Mouse (Mus musculus): ENCODE measurements around the gene Fam136a. TPM values are rescaled to one million over a fixed set of nuclear protein-coding genes. Genes with fewer than 3 reads are reported as not detected.

Fam136a gene
- 161 and 167 TPM in 2 replicates for polyA plus RNA-seq (2015; fragmentation: Nextera tagmentation; extraction: Ambion mirVana)

DNA sequence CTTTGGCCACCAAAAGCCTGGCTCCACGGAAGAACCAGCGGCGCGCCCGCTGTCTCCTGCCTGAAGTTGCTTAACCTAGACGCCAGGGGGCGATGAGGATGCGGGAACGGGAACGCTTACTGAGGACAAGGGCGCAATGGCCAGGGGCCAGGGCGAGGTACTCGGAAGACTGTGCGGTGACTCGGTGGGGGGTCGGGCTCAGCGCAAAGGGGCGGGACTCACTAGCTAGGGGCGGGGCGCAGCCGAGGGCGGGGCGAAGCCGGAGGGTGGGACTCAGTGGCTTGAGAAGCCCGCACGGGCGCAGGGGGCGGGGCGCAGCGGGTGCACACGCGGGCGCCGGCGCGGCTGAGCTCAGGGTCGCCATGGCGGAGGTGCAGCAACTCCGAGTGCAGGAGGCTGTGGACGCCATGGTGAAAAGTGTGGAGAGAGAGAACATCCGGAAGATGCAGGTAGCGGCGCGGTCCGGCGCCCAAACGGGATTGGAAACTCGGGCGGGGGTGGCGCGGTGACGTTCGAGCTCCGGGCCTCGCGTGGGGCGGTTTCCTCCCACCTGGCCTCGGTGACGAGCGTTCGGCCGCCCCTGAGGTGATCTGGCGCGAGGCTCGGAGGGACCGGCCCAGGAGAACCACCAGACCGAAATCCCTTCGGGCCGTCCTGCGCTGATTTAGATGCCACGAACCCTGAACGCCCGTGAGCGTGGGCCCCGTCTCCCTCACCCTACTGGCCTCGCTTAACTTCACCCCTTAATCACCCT is at the start of gene Fam136a:
Gene Fam136a (plus strand): TSS at position 276 of the 754 bp plus-strand sequence.
- Histone ChIP-seq H3K4me3 (replicated peaks) (peak within 1 kb of the TSS; percentile 70), H3K36me3 (0 out of 2 replicates have a peak, but pooled peaks cover 6% of the 10 kb centered on the region), H3K27ac (peak within 1 kb of the TSS; percentile 86), H3K27me3 (replicated peaks) (no peaks in the 10 kb centered on the region), H3K4me2 (replicated peaks) (peak within 1 kb of the TSS; percentile 85), H3K9me3 (no peaks in the 10 kb centered on the region), H3K4me1 (replicated peaks) (peaks cover 5% of the 10 kb centered on the region; the same call in 1 of the 2 replicates), H3K9ac (peak within 1 kb of the TSS; percentile 76)
- peak; percentile 95 for ATAC-seq
- under 1% methylated on average over 76 of the region's 76 CpGs for WGBS

DNA sequence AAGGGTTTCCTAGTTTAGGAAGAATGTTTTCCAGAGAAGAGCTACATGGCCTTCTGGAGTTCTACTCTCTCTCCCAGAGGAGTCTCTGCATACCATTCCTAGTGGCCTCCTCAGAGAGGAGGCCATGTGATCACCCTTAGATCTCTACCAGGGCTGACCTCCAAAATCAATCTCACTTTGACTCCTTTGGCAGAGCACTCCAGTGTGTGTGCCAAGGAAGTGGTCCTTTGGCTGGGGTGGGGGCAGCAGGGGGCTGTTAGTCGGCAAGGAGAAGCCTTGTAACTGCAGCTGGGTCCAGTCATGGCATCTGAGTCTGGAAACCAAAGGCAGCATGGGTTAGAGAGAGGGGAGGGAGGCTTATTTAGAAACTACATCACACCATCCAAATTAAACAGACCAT is 48.4 kb upstream of the Fam136a start:
- Histone ChIP-seq H3K9me3 (no peaks in the 10 kb centered on the region), H3K27me3 (replicated peaks) (no peaks in the 10 kb centered on the region), H3K4me3 (replicated peaks) (no peak overlapping the region), H3K27ac (no peak overlapping the region), H3K4me1 (replicated peaks) (0 out of 2 replicates have a peak, but pooled peaks cover 2% of the 10 kb centered on the region), H3K36me3 (no peaks in the 10 kb centered on the region), H3K4me2 (replicated peaks) (no peak overlapping the region), H3K9ac (no peak overlapping the region)
- no peak for ATAC-seq
- WGBS = 58% methylated on average over 1 of the region's 1 CpGs

DNA sequence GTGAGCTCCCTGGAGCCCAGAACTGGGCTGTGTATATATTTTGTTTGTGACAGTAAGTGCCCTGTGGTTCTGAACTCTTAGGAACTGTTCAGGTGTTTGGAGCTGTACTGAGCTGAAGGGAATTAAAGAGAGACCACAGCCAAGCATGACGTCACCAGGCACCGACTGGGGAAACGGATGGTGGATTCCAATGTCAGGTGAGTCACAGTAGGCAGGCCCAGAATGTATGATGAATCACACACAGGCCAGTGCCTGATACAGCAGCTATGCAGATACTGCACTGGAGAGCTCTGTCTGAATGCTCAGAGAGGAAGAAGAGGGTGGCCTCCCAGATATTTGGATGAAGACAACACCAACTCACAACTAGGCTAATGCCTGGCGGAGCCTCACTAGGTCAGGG is 46.6 kb upstream of the Fam136a start:
- 0 out of 2 replicates have a peak, but pooled peaks cover under 1% of the 10 kb centered on the region for H3K4me1 ChIP-seq (replicated peaks)
- H3K4me2 ChIP-seq (replicated peaks) = no peak overlapping the region
- no peaks in the 10 kb centered on the region for H3K27me3 ChIP-seq (replicated peaks)
- no peaks in the 10 kb centered on the region for H3K36me3 ChIP-seq
- no peak overlapping the region for H3K4me3 ChIP-seq (replicated peaks)
- ATAC-seq = peak; percentile 69
- no peaks in the 10 kb centered on the region for H3K9me3 ChIP-seq
- 52% methylated on average over 4 of the region's 4 CpGs for WGBS
- no peak overlapping the region for H3K9ac ChIP-seq
- no peak overlapping the region for H3K27ac ChIP-seq

DNA sequence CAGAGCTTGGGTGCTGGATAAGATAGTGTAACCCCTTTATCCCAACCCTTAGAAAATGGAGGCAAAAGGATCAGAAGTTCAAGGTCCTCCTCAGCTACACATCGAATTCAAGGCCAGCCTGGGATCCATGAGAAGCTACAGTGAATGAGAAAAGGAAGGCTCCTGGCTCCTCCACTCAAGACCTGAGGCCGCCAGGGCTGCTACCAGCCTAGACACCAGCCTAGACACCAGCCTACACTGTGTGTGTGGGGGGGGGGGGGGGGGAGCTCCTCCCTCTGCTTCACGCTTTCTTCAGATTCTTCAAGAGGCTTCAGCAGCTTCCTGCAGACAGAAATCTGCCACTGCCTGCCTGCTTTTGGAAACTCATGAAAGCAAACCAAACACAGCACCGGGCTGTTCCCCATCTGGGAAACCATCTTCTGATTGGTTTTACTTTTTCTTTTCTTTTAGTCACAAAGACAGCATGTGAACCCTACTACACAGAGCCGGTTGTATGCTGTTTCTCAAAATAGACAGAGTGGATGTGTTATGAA is 43.3 kb upstream of the Fam136a start:
- ATAC-seq = no peak
- H3K4me2 ChIP-seq (replicated peaks) = no peak overlapping the region
- H3K27ac ChIP-seq = no peak overlapping the region
- no peaks in the 10 kb centered on the region for H3K4me1 ChIP-seq (replicated peaks)
- H3K36me3 ChIP-seq = no peaks in the 10 kb centered on the region
- WGBS = 80% methylated on average over 5 of the region's 5 CpGs
- H3K27me3 ChIP-seq (replicated peaks) = no peaks in the 10 kb centered on the region
- no peak overlapping the region for H3K4me3 ChIP-seq (replicated peaks)
- no peak overlapping the region for H3K9ac ChIP-seq
- no peaks in the 10 kb centered on the region for H3K9me3 ChIP-seq

DNA sequence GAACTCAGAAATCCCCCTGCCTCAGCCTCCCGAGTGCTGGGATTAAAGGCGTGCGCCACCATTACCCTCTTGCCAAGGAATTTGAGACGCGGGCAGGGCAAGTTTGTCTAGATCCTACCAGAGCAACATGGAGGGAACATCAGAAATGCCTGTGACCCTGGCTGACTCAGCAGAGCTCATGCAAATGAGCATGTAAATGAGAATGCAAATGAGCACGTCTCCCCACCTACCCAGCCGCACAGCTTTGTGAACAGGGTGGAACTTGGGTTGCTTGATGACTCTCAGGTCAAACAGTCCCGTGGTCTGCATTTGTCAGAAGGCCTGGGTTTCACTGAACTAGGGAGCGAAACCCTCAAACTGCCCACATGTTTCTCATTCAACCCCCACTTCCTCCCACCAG is 42.5 kb upstream of the Fam136a start:
- Histone ChIP-seq H3K4me2 (replicated peaks) (no peak overlapping the region), H3K9me3 (no peaks in the 10 kb centered on the region), H3K9ac (no peak overlapping the region), H3K27me3 (replicated peaks) (no peaks in the 10 kb centered on the region), H3K27ac (no peak overlapping the region), H3K4me1 (replicated peaks) (no peaks in the 10 kb centered on the region), H3K36me3 (no peaks in the 10 kb centered on the region), H3K4me3 (replicated peaks) (no peak overlapping the region)
- ATAC-seq = no peak
- 92% methylated on average over 9 of the region's 9 CpGs for WGBS

DNA sequence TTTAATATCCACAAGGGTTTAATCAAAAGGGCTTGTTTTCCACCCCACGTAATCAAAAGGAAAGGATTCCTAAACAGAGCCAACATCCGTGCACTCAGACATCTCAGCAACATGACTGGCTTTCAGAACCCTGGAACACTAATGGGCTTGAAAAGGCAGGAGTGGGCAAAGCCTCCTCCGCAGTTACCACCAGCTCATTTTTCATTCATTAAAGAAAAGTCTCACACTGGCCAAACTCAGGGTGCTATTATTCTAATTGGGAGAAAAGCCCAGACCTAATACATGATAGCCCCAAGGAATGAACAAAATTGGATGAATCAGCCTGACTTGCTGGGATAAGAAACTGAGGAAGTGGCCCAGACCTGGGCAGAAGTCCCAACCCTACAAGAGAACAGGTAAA is 41.0 kb upstream of the Fam136a start:
- ATAC-seq = no peak
- H3K9ac ChIP-seq = no peak overlapping the region
- H3K27me3 ChIP-seq (replicated peaks) = no peaks in the 10 kb centered on the region
- no peak overlapping the region for H3K4me2 ChIP-seq (replicated peaks)
- H3K36me3 ChIP-seq = no peaks in the 10 kb centered on the region
- no peaks in the 10 kb centered on the region for H3K9me3 ChIP-seq
- no peaks in the 10 kb centered on the region for H3K4me1 ChIP-seq (replicated peaks)
- 89% methylated on average over 3 of the region's 3 CpGs for WGBS
- H3K4me3 ChIP-seq (replicated peaks) = no peak overlapping the region
- H3K27ac ChIP-seq = no peak overlapping the region

DNA sequence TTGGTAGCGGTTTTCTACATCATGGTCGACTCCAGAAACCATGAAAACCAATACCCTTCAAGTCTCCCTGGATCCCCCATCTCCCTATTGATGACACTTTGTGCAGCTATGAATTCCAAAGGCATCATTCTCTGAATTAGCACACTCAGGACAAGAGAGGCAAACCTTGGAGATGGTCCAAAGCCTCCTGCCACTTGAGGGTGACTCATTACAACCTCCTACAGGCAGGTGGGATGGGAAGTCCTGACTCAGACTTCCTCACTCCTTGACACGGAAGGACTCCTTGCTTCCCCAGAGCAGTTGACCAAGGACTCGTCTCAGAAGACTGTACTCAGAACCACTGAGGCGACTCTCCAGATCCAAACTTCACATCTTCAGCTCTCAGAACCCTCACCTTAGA is 39.8 kb upstream of the Fam136a start:
- Histone ChIP-seq H3K9ac (no peak overlapping the region), H3K4me2 (replicated peaks) (no peak overlapping the region), H3K9me3 (no peaks in the 10 kb centered on the region), H3K27me3 (replicated peaks) (no peaks in the 10 kb centered on the region), H3K27ac (no peak overlapping the region), H3K4me3 (replicated peaks) (no peak overlapping the region), H3K36me3 (no peaks in the 10 kb centered on the region), H3K4me1 (replicated peaks) (no peaks in the 10 kb centered on the region)
- WGBS = 82% methylated on average over 5 of the region's 5 CpGs
- no peak for ATAC-seq

DNA sequence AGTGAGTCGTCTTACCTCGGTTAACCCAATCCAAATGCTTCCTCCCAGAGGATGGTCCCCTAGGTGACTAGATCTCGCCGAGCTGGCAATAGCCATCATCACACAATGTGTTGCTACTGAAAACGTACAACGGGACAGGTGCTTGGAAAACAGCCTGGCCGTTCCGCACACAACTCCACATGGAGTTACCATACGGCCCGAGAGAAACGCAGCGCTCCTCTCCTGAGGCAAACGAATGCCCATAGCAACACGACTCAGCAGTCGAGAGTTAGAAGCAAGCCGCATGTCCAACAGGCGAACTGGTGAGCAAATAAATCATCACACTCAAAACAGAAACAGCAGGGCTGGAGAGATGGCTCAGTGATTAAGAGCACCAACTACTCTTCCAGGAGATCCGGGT is 38.6 kb upstream of the Fam136a start:
- H3K9me3 ChIP-seq = no peaks in the 10 kb centered on the region
- H3K36me3 ChIP-seq = no peaks in the 10 kb centered on the region
- no peak overlapping the region for H3K9ac ChIP-seq
- no peak overlapping the region for H3K27ac ChIP-seq
- no peaks in the 10 kb centered on the region for H3K4me1 ChIP-seq (replicated peaks)
- WGBS = 90% methylated on average over 18 of the region's 18 CpGs
- no peaks in the 10 kb centered on the region for H3K27me3 ChIP-seq (replicated peaks)
- no peak for ATAC-seq
- no peak overlapping the region for H3K4me2 ChIP-seq (replicated peaks)
- H3K4me3 ChIP-seq (replicated peaks) = no peak overlapping the region

DNA sequence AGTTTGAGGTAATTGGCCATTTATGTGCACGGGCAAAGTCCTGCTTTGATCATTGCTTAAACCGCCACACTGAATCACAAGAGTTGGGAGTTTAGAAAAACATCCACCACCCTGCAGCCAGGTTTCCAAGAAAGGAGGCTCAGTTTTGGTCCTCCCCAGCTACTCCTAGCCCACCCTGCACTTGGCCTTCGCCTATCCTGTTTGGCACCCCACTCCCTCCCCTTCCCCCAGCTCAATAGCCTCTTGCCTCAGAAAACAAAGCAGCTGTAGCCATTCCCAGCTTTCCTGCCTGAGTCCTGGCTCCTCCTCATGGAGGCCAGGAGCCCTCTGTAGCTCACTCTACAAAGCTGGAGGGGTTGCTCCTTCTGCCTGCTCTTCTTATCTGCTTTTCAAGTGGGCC is 37.1 kb upstream of the Fam136a start:
- H3K9me3 ChIP-seq = no peaks in the 10 kb centered on the region
- no peaks in the 10 kb centered on the region for H3K4me1 ChIP-seq (replicated peaks)
- WGBS = 68% methylated on average over 3 of the region's 3 CpGs
- no peaks in the 10 kb centered on the region for H3K36me3 ChIP-seq
- H3K9ac ChIP-seq = no peak overlapping the region
- H3K4me3 ChIP-seq (replicated peaks) = no peak overlapping the region
- no peaks in the 10 kb centered on the region for H3K27me3 ChIP-seq (replicated peaks)
- H3K27ac ChIP-seq = no peak overlapping the region
- H3K4me2 ChIP-seq (replicated peaks) = no peak overlapping the region
- ATAC-seq = no peak

DNA sequence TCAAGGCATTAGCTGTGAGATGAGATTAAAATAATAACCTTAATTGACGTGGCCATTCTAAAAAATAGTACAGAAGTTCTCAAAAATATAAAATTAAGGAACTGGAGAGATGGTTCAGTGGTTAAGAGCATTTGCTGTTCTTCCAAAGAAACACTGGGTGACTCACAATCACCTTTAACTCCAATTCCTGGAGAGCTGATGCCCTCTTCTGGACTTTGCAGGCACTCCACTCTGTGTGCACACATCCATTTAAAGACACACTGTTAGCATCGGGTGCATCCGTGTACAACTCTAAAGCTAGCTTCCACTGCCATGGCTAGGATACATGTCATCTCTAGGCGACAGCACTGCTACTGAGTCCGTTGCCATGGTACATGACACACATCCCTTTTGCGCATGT is 35.5 kb upstream of the Fam136a start:
- H3K4me2 ChIP-seq (replicated peaks) = no peak overlapping the region
- WGBS = 90% methylated on average over 6 of the region's 6 CpGs
- H3K9ac ChIP-seq = no peak overlapping the region
- H3K4me1 ChIP-seq (replicated peaks) = no peaks in the 10 kb centered on the region
- no peak overlapping the region for H3K27ac ChIP-seq
- H3K9me3 ChIP-seq = no peaks in the 10 kb centered on the region
- no peak for ATAC-seq
- no peaks in the 10 kb centered on the region for H3K36me3 ChIP-seq
- no peak overlapping the region for H3K4me3 ChIP-seq (replicated peaks)
- H3K27me3 ChIP-seq (replicated peaks) = no peaks in the 10 kb centered on the region

DNA sequence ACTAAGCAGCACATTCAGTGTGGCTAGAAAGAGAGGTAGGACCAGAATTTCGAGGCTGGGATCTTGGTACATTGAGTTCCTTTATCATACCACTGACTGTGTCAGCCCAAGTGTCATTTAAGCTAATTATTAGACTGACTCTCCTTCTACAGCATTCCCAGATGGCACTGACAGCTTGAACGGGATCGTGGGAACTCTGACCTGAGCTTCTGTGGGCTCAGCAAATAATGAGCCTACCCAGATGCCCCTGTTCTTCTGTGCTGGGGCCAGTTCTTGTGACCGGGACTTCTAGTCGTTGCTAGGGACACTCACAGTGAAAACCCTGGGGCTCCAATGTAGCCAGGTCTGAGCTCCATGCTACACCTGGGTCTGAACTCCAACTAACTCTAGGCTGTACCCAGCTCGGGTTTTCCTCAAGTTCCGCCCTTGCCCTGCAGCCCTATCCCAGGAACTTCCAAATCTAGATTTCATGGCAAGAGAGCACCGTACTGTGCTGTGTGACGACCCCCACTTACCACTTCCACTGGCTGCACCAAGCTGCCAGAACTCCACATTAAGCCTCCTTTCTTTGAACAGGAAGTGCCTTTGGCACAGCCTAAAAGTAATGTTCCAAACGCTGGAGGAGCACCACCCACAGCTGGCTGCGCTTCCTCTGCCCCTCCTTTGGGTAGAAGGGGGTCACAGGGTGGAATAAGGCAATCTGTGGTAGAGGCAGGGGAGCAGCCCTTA is 30.2 kb upstream of the Fam136a start:
- WGBS = 69% methylated on average over 11 of the region's 11 CpGs
- Histone ChIP-seq H3K9me3 (no peaks in the 10 kb centered on the region), H3K27me3 (replicated peaks) (no peaks in the 10 kb centered on the region), H3K4me2 (replicated peaks) (no peak overlapping the region), H3K4me3 (replicated peaks) (no peak overlapping the region), H3K4me1 (replicated peaks) (no peaks in the 10 kb centered on the region), H3K27ac (no peak overlapping the region), H3K9ac (no peak overlapping the region), H3K36me3 (no peaks in the 10 kb centered on the region)
- ATAC-seq = no peak

DNA sequence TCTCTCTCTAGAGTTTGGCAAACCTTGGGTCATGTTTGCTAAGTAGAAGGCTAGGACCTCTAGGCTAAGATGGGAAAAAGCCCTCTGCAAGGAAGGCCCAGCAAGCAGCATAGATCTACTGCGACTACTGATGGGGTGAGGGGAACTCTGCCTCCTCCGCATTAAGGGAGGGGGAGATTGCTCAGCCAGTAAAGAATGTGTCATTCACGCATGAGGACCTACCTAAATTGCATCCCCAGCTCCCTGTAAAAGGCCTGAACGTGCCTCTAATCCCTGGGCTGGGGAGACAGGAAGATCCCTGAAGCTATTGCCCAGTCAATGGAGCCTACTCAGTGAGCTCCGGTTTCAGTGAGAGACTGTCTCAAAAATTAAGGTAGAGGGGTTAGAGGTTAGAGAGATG is 29.6 kb upstream of the Fam136a start:
- Histone ChIP-seq H3K9me3 (no peaks in the 10 kb centered on the region), H3K4me3 (replicated peaks) (no peak overlapping the region), H3K4me2 (replicated peaks) (no peak overlapping the region), H3K27ac (no peak overlapping the region), H3K27me3 (replicated peaks) (no peaks in the 10 kb centered on the region), H3K4me1 (replicated peaks) (no peaks in the 10 kb centered on the region), H3K9ac (no peak overlapping the region), H3K36me3 (no peaks in the 10 kb centered on the region)
- 87% methylated on average over 5 of the region's 5 CpGs for whole genome bisulfite sequencing
- no peak for ATAC-seq
